Mouse (Mus musculus) thymus, adult 2 months (tissue): Measurements from ENCODE around the gene Cd276. TPM values are rescaled to one million over a fixed set of nuclear protein-coding genes. Genes with fewer than 3 reads are reported as not detected.

Experiments used
- DNase-seq: peaks from one replicate; pipeline ENCODE4 v3.0.0; 2021
- H3K27ac ChIP-seq: fragments of 200-500 bp; 2 replicates; pipeline ENCODE4 v1.5.1; 2012; ENCODE audit warnings: low read length, control low read depth; ENCODE audit not compliant: control insufficient read depth, insufficient read depth
- H3K27me3 ChIP-seq: fragments of 200-500 bp; 2 replicates; pipeline ENCODE4 v1.6.1; 2012; ENCODE audit warnings: mild to moderate bottlenecking, low read length, moderate library complexity, mixed read lengths; ENCODE audit not compliant: control insufficient read depth, insufficient read depth
- H3K36me3 ChIP-seq: fragments of 200-500 bp; 2 replicates; pipeline ENCODE4 v1.6.1; 2012; ENCODE audit warnings: mild to moderate bottlenecking, low read length, moderate library complexity; ENCODE audit not compliant: control insufficient read depth, insufficient read depth
- H3K4me1 ChIP-seq: fragments of 200-500 bp; replicated peaks from 2 replicates; pipeline ENCODE4 v1.6.1; 2012; ENCODE audit warnings: low read length; ENCODE audit not compliant: control insufficient read depth, insufficient read depth
- H3K4me3 ChIP-seq: fragments of 200-500 bp; 2 replicates; pipeline ENCODE4 v1.5.1; 2012; ENCODE audit warnings: mild to moderate bottlenecking, low read length, control low read depth, moderate library complexity; ENCODE audit not compliant: control insufficient read depth, insufficient read depth
- CTCF ChIP-seq: fragments of 200-500 bp; IDR thresholded peaks from 2 replicates; pipeline ENCODE4 v1.5.1; 2012; ENCODE audit warnings: mild to moderate bottlenecking, control low read depth, low read length, moderate library complexity, borderline replicate concordance; ENCODE audit not compliant: control insufficient read depth, poor library complexity, insufficient read depth; ENCODE audit errors: extremely low read depth
- POLR2A ChIP-seq: fragments of 200-500 bp; IDR thresholded peaks from 2 replicates; pipeline ENCODE4 v1.6.1; 2012; ENCODE audit warnings: mild to moderate bottlenecking, low read length, control low read depth, moderate library complexity; ENCODE audit not compliant: control insufficient read depth, poor library complexity, insufficient read depth; ENCODE audit errors: extremely low read depth
- WGBS: fragments of 180-500 bp; shearing (Covaris S2); methylation state at CpG from one replicate; pipeline ENCODE4 v1.1.7; 2018; 5-methylcytosine and 5-hydroxymethylcytosine counted together
- polyA plus RNA-seq: library from polyadenylated mRNA; depleted of rRNA; stranded (reverse); fragments of >200 nt; gene quantifications from 2 replicates; pipeline ENCODE4 v1.2.3, GENCODE M21; 2012

Gene Cd276
- polyA plus RNA-seq, 1 experiment = 2.5 TPM

DNA sequence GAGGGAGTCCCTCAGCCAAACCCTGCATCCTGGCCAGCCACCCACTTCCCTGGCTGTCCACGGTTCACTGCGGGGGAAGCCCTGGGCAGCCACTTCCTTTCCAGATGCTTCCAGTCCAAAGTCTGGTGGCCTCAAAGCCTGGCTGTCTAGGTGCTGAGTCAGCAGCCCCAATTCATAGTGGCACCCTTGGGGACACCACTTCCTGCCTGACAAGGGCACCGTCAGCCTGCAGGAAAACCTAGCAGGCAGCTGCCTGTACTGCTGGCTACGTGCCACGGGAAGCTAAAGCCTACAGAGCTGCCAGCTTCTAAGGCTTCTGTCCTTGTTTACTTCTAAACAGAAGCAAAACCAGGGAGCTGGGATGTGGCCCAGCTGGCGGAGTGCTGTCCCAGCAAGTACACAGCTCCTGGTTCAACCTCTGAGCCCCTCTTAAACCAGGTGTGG, 13.3 kb downstream of the Cd276 start:
- H3K4me3 ChIP-seq = no peak overlapping the region
- H3K27ac ChIP-seq = no peak overlapping the region
- no peaks in the 10 kb centered on the region; the same call in 1 of the 2 replicates for H3K27me3 ChIP-seq
- TF ChIP-seq CTCF (no peak), POLR2A (0 out of 2 replicates have a peak, but pooled peaks have one; percentile 24)
- DNase-seq = peak; percentile 73
- peaks cover 10% of the 10 kb centered on the region for H3K4me1 ChIP-seq
- 2% methylated on average over 6 of the region's 6 CpGs for WGBS
- H3K36me3 ChIP-seq = no peaks in the 10 kb centered on the region

DNA sequence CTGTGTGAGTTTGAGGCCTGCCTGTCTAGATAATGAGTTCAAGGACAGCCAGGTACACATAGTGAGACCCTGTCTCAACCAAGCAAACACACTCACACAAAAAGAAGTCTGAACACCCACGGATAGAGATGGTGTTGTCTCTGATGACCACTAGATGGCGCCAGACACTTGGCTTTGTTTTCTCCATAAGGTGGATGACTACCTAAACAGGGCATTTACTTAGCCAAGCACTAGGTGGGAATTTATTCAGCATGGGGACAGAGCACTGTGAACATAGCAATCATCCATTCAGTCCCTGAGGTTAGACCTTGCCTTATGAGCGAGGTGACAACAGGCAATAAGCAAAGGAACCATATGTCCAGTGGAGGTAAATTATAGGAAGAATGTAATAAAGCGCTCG, 15.4 kb downstream of the Cd276 start:
- DNase-seq = peak; percentile 56
- no peak overlapping the region for H3K27ac ChIP-seq
- H3K27me3 ChIP-seq = no peaks in the 10 kb centered on the region; the same call in 1 of the 2 replicates
- H3K4me3 ChIP-seq = no peak overlapping the region
- no peaks in the 10 kb centered on the region for H3K36me3 ChIP-seq
- 49% methylated on average over 5 of the region's 5 CpGs for WGBS
- no peak for TF ChIP-seq CTCF
- TF ChIP-seq POLR2A = no peak
- H3K4me1 ChIP-seq = peaks cover 10% of the 10 kb centered on the region

DNA sequence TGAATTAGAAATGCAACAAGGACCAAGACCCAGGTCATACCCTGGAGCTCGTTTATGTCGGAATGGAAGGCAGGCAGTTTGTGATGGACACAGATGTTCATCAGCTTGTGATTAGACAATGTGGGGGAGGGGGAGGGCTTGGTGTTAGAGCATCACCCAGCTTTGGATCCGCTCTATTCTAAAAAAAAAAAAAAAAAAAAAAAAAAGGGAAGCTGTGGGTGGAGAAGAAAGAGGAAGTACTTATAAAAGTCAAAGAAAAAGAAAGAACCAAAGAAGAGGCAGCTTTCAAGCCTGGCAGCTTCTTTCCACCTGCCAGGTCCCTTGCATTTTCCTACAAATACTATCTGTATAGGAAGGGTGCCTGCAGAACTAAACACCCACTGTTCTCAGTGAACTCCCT, 17.5 kb downstream of the Cd276 start:
- no peaks in the 10 kb centered on the region; the same call in 1 of the 2 replicates for H3K27me3 ChIP-seq
- no peaks in the 10 kb centered on the region for H3K36me3 ChIP-seq
- WGBS = under 1% methylated on average over 3 of the region's 3 CpGs
- H3K27ac ChIP-seq = no peak overlapping the region
- no peak overlapping the region for H3K4me3 ChIP-seq
- H3K4me1 ChIP-seq = peaks cover 10% of the 10 kb centered on the region
- no peak for DNase-seq
- TF ChIP-seq POLR2A (no peak), CTCF (no peak)

DNA sequence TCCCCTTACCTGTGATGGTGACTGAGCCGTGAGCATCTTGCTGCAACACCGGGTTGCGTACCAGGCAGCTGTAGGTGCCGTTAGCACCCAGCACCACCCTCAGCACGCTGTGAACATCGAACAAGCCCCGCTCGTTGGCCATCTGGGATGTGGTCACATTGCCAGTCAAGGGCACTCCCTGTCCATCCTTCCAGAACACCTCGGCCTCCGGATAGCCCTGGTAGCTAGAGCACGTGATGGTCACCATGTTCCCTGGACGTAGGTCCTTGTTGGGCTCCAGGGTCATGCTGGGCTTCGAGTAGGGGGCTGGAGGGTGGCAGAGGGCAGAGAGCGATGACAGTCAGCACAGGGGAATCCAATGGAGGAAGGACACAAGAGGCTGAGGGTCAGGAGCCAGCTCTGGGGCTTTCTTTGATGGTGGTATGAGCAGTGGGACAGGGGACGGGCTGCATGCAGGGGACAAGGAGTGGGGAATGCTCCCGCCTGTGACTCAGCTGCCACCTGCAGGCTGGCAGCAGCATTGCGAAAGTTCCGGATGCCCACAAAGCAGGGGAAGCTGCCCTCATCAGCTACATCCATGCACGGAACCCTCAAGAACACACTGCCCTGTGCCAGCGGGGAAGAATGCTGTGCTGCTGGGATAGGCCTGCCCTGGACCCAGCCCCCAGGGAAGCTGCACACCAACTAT, 19.6 kb downstream of the Cd276 start:
- peak; percentile 60 for DNase-seq
- Histone ChIP-seq H3K27me3 (no peaks in the 10 kb centered on the region; the same call in 1 of the 2 replicates), H3K36me3 (no peaks in the 10 kb centered on the region), H3K27ac (no peak overlapping the region), H3K4me1 (peaks cover 3% of the 10 kb centered on the region; the same call in 1 of the 2 replicates), H3K4me3 (no peak overlapping the region)
- TF ChIP-seq CTCF (peak; percentile 70; the same call in 1 of the 2 replicates), POLR2A (no peak)
- 67% methylated on average over 20 of the region's 20 CpGs for WGBS

DNA sequence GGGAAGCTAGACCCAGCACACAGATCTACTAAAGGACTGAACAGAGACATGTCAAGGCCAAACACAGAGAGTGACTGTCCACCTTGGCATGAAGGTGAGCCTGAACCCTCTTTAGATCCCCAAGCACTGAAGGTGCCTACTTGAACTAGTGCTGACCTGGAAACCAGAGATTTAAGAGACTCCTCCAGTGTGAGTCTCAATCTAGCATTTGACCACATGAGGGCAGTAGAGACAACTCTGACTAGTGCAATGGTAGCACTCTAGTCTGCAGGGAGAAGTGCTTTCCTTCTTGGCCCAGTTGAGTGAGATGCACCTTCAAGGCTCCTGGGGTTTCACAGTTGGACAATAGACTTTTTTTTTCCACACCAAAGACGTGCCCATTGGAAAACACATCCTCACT, 20.5 kb downstream of the Cd276 start:
- no peak overlapping the region for H3K4me3 ChIP-seq
- TF ChIP-seq CTCF (no peak), POLR2A (no peak)
- H3K27me3 ChIP-seq = no peaks in the 10 kb centered on the region; the same call in 1 of the 2 replicates
- no peak overlapping the region for H3K27ac ChIP-seq
- no peaks in the 10 kb centered on the region for H3K36me3 ChIP-seq
- DNase-seq = peak; percentile 65
- peaks cover 3% of the 10 kb centered on the region; the same call in 1 of the 2 replicates for H3K4me1 ChIP-seq
- WGBS = 52% methylated on average over 1 of the region's 1 CpGs

DNA sequence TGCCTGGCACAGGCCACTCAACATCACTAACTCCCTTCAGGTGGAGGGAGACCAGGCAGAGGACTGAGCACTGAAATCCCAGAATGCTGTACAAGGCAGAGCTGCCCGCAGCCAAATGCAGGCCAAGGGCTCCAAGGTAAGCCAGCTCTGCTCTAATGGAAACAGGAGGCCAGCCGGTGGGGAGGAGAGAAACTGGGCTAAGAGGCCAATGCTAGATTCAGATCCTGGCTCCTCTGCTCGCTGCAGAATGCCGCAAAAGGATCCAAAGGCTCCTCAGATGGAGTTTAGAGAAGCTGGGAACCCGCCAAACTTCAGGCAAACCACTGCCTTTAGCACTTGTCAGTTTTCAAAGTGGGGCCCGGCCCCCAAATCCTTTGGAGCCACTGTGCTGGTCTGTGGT, 21.9 kb downstream of the Cd276 start:
- H3K27ac ChIP-seq = no peak overlapping the region
- no peak for TF ChIP-seq CTCF
- TF ChIP-seq POLR2A = no peak
- no peak overlapping the region for H3K4me3 ChIP-seq
- 96% methylated on average over 6 of the region's 6 CpGs for WGBS
- no peak for DNase-seq
- H3K27me3 ChIP-seq = no peaks in the 10 kb centered on the region; the same call in 1 of the 2 replicates
- H3K36me3 ChIP-seq = no peaks in the 10 kb centered on the region
- peaks cover 2% of the 10 kb centered on the region; the same call in 1 of the 2 replicates for H3K4me1 ChIP-seq

DNA sequence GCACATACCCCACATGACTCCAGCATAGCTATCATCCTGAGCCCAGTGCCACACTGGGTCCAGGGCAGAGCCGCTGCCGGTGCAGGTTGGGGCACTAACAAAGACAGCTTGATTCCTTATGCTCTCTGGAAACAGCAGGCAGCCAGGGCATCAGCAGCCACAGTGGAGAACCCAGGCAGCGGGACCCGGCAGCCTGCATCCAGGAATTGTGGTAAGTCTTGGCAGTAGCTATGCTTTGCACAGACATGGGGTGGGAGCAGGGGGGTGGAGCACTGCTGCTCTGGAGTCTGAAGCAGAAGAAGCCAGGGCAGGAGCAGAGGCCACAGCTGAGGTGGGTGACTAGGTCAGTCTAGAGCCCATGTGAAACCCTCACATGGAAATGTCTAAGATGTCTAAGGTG, 23.0 kb downstream of the Cd276 start:
- Histone ChIP-seq H3K4me3 (no peak overlapping the region), H3K36me3 (no peaks in the 10 kb centered on the region), H3K4me1 (no peaks in the 10 kb centered on the region; the same call in 1 of the 2 replicates), H3K27me3 (no peaks in the 10 kb centered on the region; the same call in 1 of the 2 replicates), H3K27ac (no peak overlapping the region)
- 98% methylated on average over 4 of the region's 4 CpGs for WGBS
- TF ChIP-seq CTCF = no peak
- no peak for TF ChIP-seq POLR2A
- no peak for DNase-seq
